Mouse (Mus musculus) liver, embryonic 14.5 days (tissue): ENCODE results near the gene P2rx7.

Experiments
- CTCF ChIP-seq: IDR thresholded peaks from 2 replicates; pipeline ENCODE4 v1.5.1; 2016; ENCODE audit warnings: antibody characterized with exemption, low read depth, control low read depth
- EP300 ChIP-seq: IDR thresholded peaks from 2 replicates; pipeline ENCODE4 v1.6.1; 2016; ENCODE audit warnings: antibody characterized with exemption, low read depth

DNA sequence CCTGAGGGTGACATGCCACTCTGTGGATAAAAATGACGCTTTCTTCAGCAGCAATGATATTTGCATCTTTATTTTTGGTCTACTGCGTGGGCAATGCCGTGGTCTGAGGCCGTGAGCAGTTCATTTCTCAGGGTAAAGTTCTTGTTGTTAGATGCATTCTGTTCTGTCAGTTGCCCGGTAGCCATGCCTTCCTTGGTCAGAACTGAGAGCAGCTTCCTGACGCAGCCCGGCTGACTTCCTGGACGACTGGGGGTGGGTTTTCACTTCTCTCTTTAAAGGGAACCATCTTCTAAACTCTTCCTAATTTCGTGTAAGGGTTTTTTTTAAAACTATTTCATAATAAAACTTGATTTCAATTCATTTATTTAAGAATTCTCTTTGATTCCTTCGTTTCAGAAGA is 40.2 kb downstream of the P2rx7 start:
- no peak for TF ChIP-seq CTCF
- no peak for TF ChIP-seq EP300
